Mouse (Mus musculus): ENCODE results near the gene Fndc3b. TPM values are rescaled to one million over a fixed set of nuclear protein-coding genes. Genes with fewer than 3 reads are reported as not detected.

Fndc3b gene
- polyA plus RNA-seq, 1 experiment from 2014 or later, result 13.2 TPM

GRCm38 (mm10) chr3:27534208-27534607 is 176.9 kb downstream of the Fndc3b start:
- Histone ChIP-seq H3K36me3 (ENCODE audit: control insufficient read depth, insufficient read depth) (no peaks in the 10 kb centered on the region; the same call in 1 of the 2 replicates), H3K27me3 (ENCODE audit: control insufficient read depth, insufficient read depth, low read depth, low read length) (no peaks in the 10 kb centered on the region), H3K4me3 (ENCODE audit: low read depth, low read length) (no peak overlapping the region), H3K9me3 (replicated peaks; ENCODE audit: control insufficient read depth, low read length) (no peaks in the 10 kb centered on the region), H3K4me1 (ENCODE audit: control insufficient read depth, low read depth, low read length) (no peaks in the 10 kb centered on the region), H3K9ac (ENCODE audit: low read depth, low read length) (no peak overlapping the region), H3K27ac (ENCODE audit: low read length) (no peak overlapping the region), H3K4me2 (ENCODE audit: low read depth, low read length) (no peak overlapping the region)
- ATAC-seq (ENCODE audit: low read depth), result no peak
- 50% methylated on average over 3 of the region's 3 CpGs for WGBS (ENCODE audit: insufficient replicate concordance)

GRCm38 (mm10) chr3:27533721-27534120 is 177.4 kb downstream of the Fndc3b start:
- Histone ChIP-seq H3K4me2 (ENCODE audit: low read depth, low read length) (no peak overlapping the region), H3K9ac (ENCODE audit: low read depth, low read length) (no peak overlapping the region), H3K36me3 (ENCODE audit: control insufficient read depth, insufficient read depth) (no peaks in the 10 kb centered on the region; the same call in 1 of the 2 replicates), H3K4me1 (ENCODE audit: control insufficient read depth, low read depth, low read length) (no peaks in the 10 kb centered on the region), H3K4me3 (ENCODE audit: low read depth, low read length) (no peak overlapping the region), H3K27me3 (ENCODE audit: control insufficient read depth, insufficient read depth, low read depth, low read length) (no peaks in the 10 kb centered on the region), H3K27ac (ENCODE audit: low read length) (no peak overlapping the region), H3K9me3 (replicated peaks; ENCODE audit: control insufficient read depth, low read length) (no peaks in the 10 kb centered on the region)
- WGBS (ENCODE audit: insufficient replicate concordance), result 69% methylated on average over 4 of the region's 4 CpGs
- no peak for ATAC-seq (ENCODE audit: low read depth)

GRCm38 (mm10) chr3:27531993-27532392 is 179.1 kb downstream of the Fndc3b start:
- 50% methylated on average over 4 of the region's 4 CpGs for WGBS (ENCODE audit: insufficient replicate concordance)
- Histone ChIP-seq H3K4me2 (ENCODE audit: low read depth, low read length) (no peak overlapping the region), H3K36me3 (ENCODE audit: control insufficient read depth, insufficient read depth) (no peaks in the 10 kb centered on the region; the same call in 1 of the 2 replicates), H3K27me3 (ENCODE audit: control insufficient read depth, insufficient read depth, low read depth, low read length) (no peaks in the 10 kb centered on the region), H3K4me1 (ENCODE audit: control insufficient read depth, low read depth, low read length) (no peaks in the 10 kb centered on the region), H3K9me3 (replicated peaks; ENCODE audit: control insufficient read depth, low read length) (no peaks in the 10 kb centered on the region), H3K9ac (ENCODE audit: low read depth, low read length) (no peak overlapping the region), H3K27ac (ENCODE audit: low read length) (no peak overlapping the region), H3K4me3 (ENCODE audit: low read depth, low read length) (no peak overlapping the region)
- ATAC-seq (ENCODE audit: low read depth), result no peak

GRCm38 (mm10) chr3:27530370-27530769 is 180.7 kb downstream of the Fndc3b start:
- no peak overlapping the region for H3K4me2 ChIP-seq (ENCODE audit: low read depth, low read length)

GRCm38 (mm10) chr3:27529221-27530051 is 181.7 kb downstream of the Fndc3b start:
- no peak overlapping the region for H3K9ac ChIP-seq (ENCODE audit: low read depth, low read length)
- H3K27ac ChIP-seq (ENCODE audit: low read length), result no peak overlapping the region
- no peaks in the 10 kb centered on the region for H3K36me3 ChIP-seq (ENCODE audit: control insufficient read depth, insufficient read depth)
- 71% methylated on average over 14 of the region's 14 CpGs for WGBS (ENCODE audit: insufficient replicate concordance)
- no peaks in the 10 kb centered on the region for H3K4me1 ChIP-seq (ENCODE audit: control insufficient read depth, low read depth, low read length)
- ATAC-seq (ENCODE audit: low read depth), result no peak
- H3K4me2 ChIP-seq (ENCODE audit: low read depth, low read length), result no peak overlapping the region
- H3K9me3 ChIP-seq (replicated peaks; ENCODE audit: control insufficient read depth, low read length), result no peaks in the 10 kb centered on the region
- no peaks in the 10 kb centered on the region for H3K27me3 ChIP-seq (ENCODE audit: control insufficient read depth, insufficient read depth, low read depth, low read length)
- H3K4me3 ChIP-seq (ENCODE audit: low read depth, low read length), result no peak overlapping the region

More at GRCm38 (mm10) chr3:27530370-27530769, 180.7 kb downstream of the Fndc3b start:
- 68% methylated on average over 7 of the region's 7 CpGs for WGBS (ENCODE audit: insufficient replicate concordance)
- no peak overlapping the region for H3K27ac ChIP-seq (ENCODE audit: low read length)
- no peaks in the 10 kb centered on the region for H3K36me3 ChIP-seq (ENCODE audit: control insufficient read depth, insufficient read depth)
- no peak for ATAC-seq (ENCODE audit: low read depth)
- no peaks in the 10 kb centered on the region for H3K9me3 ChIP-seq (replicated peaks; ENCODE audit: control insufficient read depth, low read length)
- H3K27me3 ChIP-seq (ENCODE audit: control insufficient read depth, insufficient read depth, low read depth, low read length), result no peaks in the 10 kb centered on the region
- H3K4me3 ChIP-seq (ENCODE audit: low read depth, low read length), result no peak overlapping the region
- no peaks in the 10 kb centered on the region for H3K4me1 ChIP-seq (ENCODE audit: control insufficient read depth, low read depth, low read length)
- no peak overlapping the region for H3K9ac ChIP-seq (ENCODE audit: low read depth, low read length)

- Histone ChIP-seq H3K4me3 (ENCODE audit: low read depth, low read length) (no peak overlapping the region), H3K4me2 (ENCODE audit: low read depth, low read length) (no peak overlapping the region), H3K9me3 (replicated peaks; ENCODE audit: control insufficient read depth, low read length) (no peaks in the 10 kb centered on the region), H3K27ac (ENCODE audit: low read length) (no peak overlapping the region), H3K36me3 (ENCODE audit: control insufficient read depth, insufficient read depth) (no peaks in the 10 kb centered on the region), H3K27me3 (ENCODE audit: control insufficient read depth, insufficient read depth, low read depth, low read length) (no peaks in the 10 kb centered on the region), H3K9ac (ENCODE audit: low read depth, low read length) (no peak overlapping the region), H3K4me1 (ENCODE audit: control insufficient read depth, low read depth, low read length) (no peaks in the 10 kb centered on the region)
- no peak for ATAC-seq (ENCODE audit: low read depth)
- WGBS (ENCODE audit: insufficient replicate concordance), result 75% methylated on average over 3 of the region's 3 CpGs
Observed at GRCm38 (mm10) chr3:27526991-27527390, 184.1 kb downstream of the Fndc3b start.

- H3K36me3 ChIP-seq (ENCODE audit: control insufficient read depth, insufficient read depth), result no peaks in the 10 kb centered on the region
- no peaks in the 10 kb centered on the region for H3K4me1 ChIP-seq (ENCODE audit: control insufficient read depth, low read depth, low read length)
- 70% methylated on average over 12 of the region's 12 CpGs for WGBS (ENCODE audit: insufficient replicate concordance)
- no peak for ATAC-seq (ENCODE audit: low read depth)
- H3K27ac ChIP-seq (ENCODE audit: low read length), result no peak overlapping the region
- H3K4me2 ChIP-seq (ENCODE audit: low read depth, low read length), result no peak overlapping the region
- no peaks in the 10 kb centered on the region for H3K9me3 ChIP-seq (replicated peaks; ENCODE audit: control insufficient read depth, low read length)
- no peak overlapping the region for H3K9ac ChIP-seq (ENCODE audit: low read depth, low read length)
- no peak overlapping the region for H3K4me3 ChIP-seq (ENCODE audit: low read depth, low read length)
- H3K27me3 ChIP-seq (ENCODE audit: control insufficient read depth, insufficient read depth, low read depth, low read length), result no peaks in the 10 kb centered on the region
Observed at GRCm38 (mm10) chr3:27523176-27523936, 187.8 kb downstream of the Fndc3b start.

GRCm38 (mm10) chr3:27520391-27520790 is 190.7 kb downstream of the Fndc3b start:
- Histone ChIP-seq H3K9ac (ENCODE audit: low read depth, low read length) (no peak overlapping the region), H3K27ac (ENCODE audit: low read length) (no peak overlapping the region), H3K4me3 (ENCODE audit: low read depth, low read length) (no peak overlapping the region), H3K36me3 (ENCODE audit: control insufficient read depth, insufficient read depth) (no peaks in the 10 kb centered on the region), H3K4me2 (ENCODE audit: low read depth, low read length) (no peak overlapping the region), H3K9me3 (replicated peaks; ENCODE audit: control insufficient read depth, low read length) (no peaks in the 10 kb centered on the region), H3K4me1 (ENCODE audit: control insufficient read depth, low read depth, low read length) (no peaks in the 10 kb centered on the region), H3K27me3 (ENCODE audit: control insufficient read depth, insufficient read depth, low read depth, low read length) (no peaks in the 10 kb centered on the region)
- 56% methylated on average over 6 of the region's 6 CpGs for WGBS (ENCODE audit: insufficient replicate concordance)
- ATAC-seq (ENCODE audit: low read depth), result no peak

GRCm38 (mm10) chr3:27519481-27519880 is 191.6 kb downstream of the Fndc3b start:
- H3K9me3 ChIP-seq (replicated peaks; ENCODE audit: control insufficient read depth, low read length), result no peaks in the 10 kb centered on the region
- no peaks in the 10 kb centered on the region for H3K36me3 ChIP-seq (ENCODE audit: control insufficient read depth, insufficient read depth)
- H3K9ac ChIP-seq (ENCODE audit: low read depth, low read length), result no peak overlapping the region
- whole genome bisulfite sequencing (ENCODE audit: insufficient replicate concordance), result 54% methylated on average over 6 of the region's 6 CpGs
- no peaks in the 10 kb centered on the region for H3K4me1 ChIP-seq (ENCODE audit: control insufficient read depth, low read depth, low read length)
- H3K4me3 ChIP-seq (ENCODE audit: low read depth, low read length), result no peak overlapping the region
- no peak overlapping the region for H3K4me2 ChIP-seq (ENCODE audit: low read depth, low read length)
- no peaks in the 10 kb centered on the region for H3K27me3 ChIP-seq (ENCODE audit: control insufficient read depth, insufficient read depth, low read depth, low read length)
- no peak overlapping the region for H3K27ac ChIP-seq (ENCODE audit: low read length)
- no peak for ATAC-seq (ENCODE audit: low read depth)

Data from liver, embryonic 16.5 days (tissue).